Mouse (Mus musculus) CD4-positive naive resting alpha-beta T cell, adult 76 days (primary cell): ENCODE results near the gene H2-Ab1. TPM values are rescaled to one million over a fixed set of nuclear protein-coding genes. Genes with fewer than 3 reads are reported as not detected.

ENCODE experiments used
- total RNA-seq: library from RNA; stranded (reverse); gene quantifications from one replicate; pipeline ENCODE4 v1.2.4, GENCODE M21; 2023

The H2-Ab1 gene
- 370 TPM for total RNA-seq

DNA sequence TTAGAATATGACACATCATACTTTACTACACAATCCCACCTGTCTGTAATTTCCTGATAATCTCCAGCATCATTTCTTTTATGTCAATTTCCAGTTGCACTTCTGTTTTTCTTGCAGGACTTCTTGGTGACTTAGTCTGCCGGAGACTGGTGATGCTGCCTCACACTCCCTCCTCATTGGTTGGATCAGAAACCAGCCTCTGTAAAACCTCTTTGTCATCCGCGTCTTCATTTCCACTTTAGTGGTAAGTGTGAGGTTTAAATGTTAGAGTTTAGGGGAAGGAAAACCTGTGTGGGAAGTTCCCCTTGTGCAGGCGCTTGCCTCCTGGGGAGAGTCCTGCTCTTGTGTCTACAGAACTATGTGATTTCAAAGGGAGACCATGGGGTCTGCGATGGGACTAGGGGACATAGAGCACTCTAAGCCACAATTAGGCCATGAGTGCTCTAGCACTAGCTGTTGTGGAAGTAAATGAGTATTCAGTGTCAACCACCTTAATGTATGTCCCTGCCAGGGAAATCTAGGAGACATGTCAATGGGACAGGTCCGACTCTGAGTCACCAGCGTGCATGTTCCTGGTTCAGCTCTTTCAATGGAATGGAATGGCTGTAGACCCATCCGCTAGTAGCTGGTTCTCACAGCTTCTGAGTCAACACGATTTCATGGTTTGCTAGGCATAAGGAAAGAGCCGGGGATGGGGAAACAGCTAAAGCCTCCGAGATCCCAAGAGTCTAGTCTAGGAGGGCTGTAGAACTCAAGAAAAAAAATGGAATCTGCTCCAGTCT, at the start of gene H2-Ab1:
TSS of gene H2-Ab1 (plus strand) at position 96 of the 782 bp plus-strand sequence.

GRCm38 (mm10) chr17:34238706-34239105, 18.8 kb upstream of the H2-Ab1 start, which contains the start of gene H2-Ob:
Gene H2-Ob, plus strand, starts transcription at chr17:34238903.

DNA sequence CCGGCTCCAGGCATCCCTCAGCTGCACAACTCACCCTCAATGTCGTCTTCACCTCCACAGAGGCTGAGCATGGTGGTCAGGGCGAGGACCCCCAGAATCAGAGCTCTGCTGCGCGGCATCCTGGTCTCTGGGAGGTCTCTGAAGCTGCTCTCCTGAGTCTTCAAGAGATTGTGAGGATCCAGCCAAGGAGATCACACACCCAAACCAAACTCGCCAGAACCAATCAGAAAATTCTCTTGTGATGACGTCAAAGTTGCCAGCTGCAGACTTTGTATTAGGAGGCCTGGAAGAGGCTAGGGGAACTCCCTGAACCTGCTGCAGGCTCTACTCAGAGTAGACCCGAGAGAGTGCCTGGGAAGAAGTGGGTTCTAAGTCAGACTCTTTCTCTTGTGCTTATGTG, 30.2 kb downstream of the H2-Ab1 start, which contains the start of gene H2-Aa:
TSS of gene H2-Aa (minus strand) at position 176 of the 400 bp plus-strand sequence.

DNA sequence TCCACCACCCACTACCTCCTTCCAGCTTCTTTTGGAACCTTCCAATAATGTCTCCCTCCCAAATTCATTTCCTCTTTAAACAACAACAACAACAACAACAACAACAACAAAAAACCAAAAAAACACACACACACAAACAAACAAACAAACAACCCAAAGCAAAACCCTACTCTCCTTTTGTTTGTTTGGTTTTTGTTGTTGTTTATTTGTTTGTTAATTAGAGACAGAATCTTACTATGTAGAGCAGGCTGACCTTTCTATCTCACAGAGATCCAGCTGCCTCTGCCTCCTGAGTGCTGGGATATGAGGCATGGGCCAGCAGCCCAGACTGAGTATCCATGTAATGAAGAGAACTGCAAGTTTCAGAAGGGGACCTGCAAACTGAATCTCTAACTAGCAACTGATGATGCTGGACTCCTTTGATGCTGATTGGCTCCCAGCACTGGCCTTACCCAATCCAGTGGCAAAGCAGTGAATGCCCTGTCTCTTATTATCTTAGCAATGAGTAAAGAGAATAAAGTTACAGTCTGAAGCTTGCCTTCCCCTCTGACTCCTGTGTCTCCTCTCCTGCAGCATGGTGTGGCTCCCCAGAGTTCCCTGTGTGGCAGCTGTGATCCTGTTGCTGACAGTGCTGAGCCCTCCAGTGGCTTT, 48.0 kb downstream of the H2-Ab1 start, which contains the start of gene H2-Eb1:
TSS of gene H2-Eb1 (plus strand) at position 488 of the 651 bp plus-strand sequence.

Other genes starting within 250 kb of the H2-Ab1 start
- gene Ring1, start 233.0 kb upstream of the H2-Ab1 start, total RNA-seq: 33.7 TPM
- 127 TPM for gene H2-Ke6, start 229.6 kb upstream of the H2-Ab1 start, total RNA-seq
- gene Slc39a7, start 226.0 kb upstream of the H2-Ab1 start, total RNA-seq: 76.3 TPM
- 107 TPM for gene Rxrb, start 225.9 kb upstream of the H2-Ab1 start, total RNA-seq
- gene Col11a2, start 218.3 kb upstream of the H2-Ab1 start, total RNA-seq: 34.2 TPM
- 18.9 TPM for gene H2-Oa, start 165.3 kb upstream of the H2-Ab1 start, total RNA-seq
- gene H2-DMa, start 138.1 kb upstream of the H2-Ab1 start, total RNA-seq: 66.2 TPM
- gene Brd2, start 135.1 kb upstream of the H2-Ab1 start, total RNA-seq: 332 TPM
- gene H2-DMb2, start 114.4 kb upstream of the H2-Ab1 start, total RNA-seq: 84.4 TPM
- gene H2-DMb1, start 104.6 kb upstream of the H2-Ab1 start, total RNA-seq: 38.3 TPM
- 157 TPM for gene Tap1, start 70.1 kb upstream of the H2-Ab1 start, total RNA-seq
- 98.4 TPM for gene Psmb9, start 69.9 kb upstream of the H2-Ab1 start, total RNA-seq
- gene Psmb8, start 60.0 kb upstream of the H2-Ab1 start, total RNA-seq: 178 TPM
- gene Tap2, start 54.2 kb upstream of the H2-Ab1 start, total RNA-seq: 125 TPM
- 105 TPM for gene H2-Ob, start 18.8 kb upstream of the H2-Ab1 start, total RNA-seq
- 382 TPM for gene H2-Aa, start 30.1 kb downstream of the H2-Ab1 start, total RNA-seq
- 280 TPM for gene H2-Eb1, start 48.2 kb downstream of the H2-Ab1 start, total RNA-seq
- gene H2-Eb2, start 68.0 kb downstream of the H2-Ab1 start, total RNA-seq: 3.8 TPM
- 0.85 TPM for gene Btnl2, start 97.1 kb downstream of the H2-Ab1 start, total RNA-seq
- 0.35 TPM for gene Btnl1, start 119.4 kb downstream of the H2-Ab1 start, total RNA-seq
- 4.0 TPM for gene BC051142, start 141.1 kb downstream of the H2-Ab1 start, total RNA-seq
- not detected for gene Btnl4, start 219.6 kb downstream of the H2-Ab1 start, total RNA-seq